Mouse (Mus musculus) forebrain, embryonic 12.5 days (tissue): Measurements from ENCODE around the gene Mief1. TPM values are rescaled to one million over a fixed set of nuclear protein-coding genes. Genes with fewer than 3 reads are reported as not detected.

Source experiments
- ATAC-seq: fragments of 200-750 bp; cut with Nextera tagmentation; 2 replicates; pipeline ENCODE4 v1.8.0; 2017; ENCODE audit warnings: moderate TSS enrichment; ENCODE audit not compliant: low FRiP score
- H3K27ac ChIP-seq: fragments of 300-500 bp; sonication (generic); 2 replicates; pipeline ENCODE4 v1.5.1; 2016; ENCODE audit warnings: mild to moderate bottlenecking
- H3K27me3 ChIP-seq: fragments of 300-500 bp; sonication (generic); 2 replicates; pipeline ENCODE4 v1.6.1; 2016; ENCODE audit warnings: mild to moderate bottlenecking
- H3K36me3 ChIP-seq: fragments of 300-500 bp; sonication (generic); replicated peaks from 2 replicates; pipeline ENCODE4 v1.6.1; 2016; ENCODE audit warnings: mild to moderate bottlenecking
- H3K4me1 ChIP-seq: fragments of 300-500 bp; sonication (generic); 2 replicates; pipeline ENCODE4 v1.6.1; 2016
- H3K4me2 ChIP-seq: fragments of 300-500 bp; sonication (generic); 2 replicates; pipeline ENCODE4 v1.6.1; 2016; ENCODE audit warnings: mild to moderate bottlenecking, moderate library complexity
- H3K4me3 ChIP-seq: fragments of 300-500 bp; sonication (generic); replicated peaks from 2 replicates; pipeline ENCODE4 v1.5.1; 2016; ENCODE audit warnings: mild to moderate bottlenecking
- H3K9ac ChIP-seq: fragments of 300-500 bp; sonication (generic); 2 replicates; pipeline ENCODE4 v1.6.1; 2016; ENCODE audit warnings: mild to moderate bottlenecking
- H3K9me3 ChIP-seq: fragments of 300-500 bp; sonication (generic); 2 replicates; pipeline ENCODE4 v1.6.1; 2016
- WGBS: fragments of 180-500 bp; shearing (Covaris S2); methylation state at CpG from one replicate; pipeline ENCODE4 v1.1.7; 2016; 5-methylcytosine and 5-hydroxymethylcytosine counted together
- polyA plus RNA-seq: library from polyadenylated mRNA; unstranded; fragments of >200 nt; fragmentation: Nextera tagmentation; extraction: Ambion mirVana; gene quantifications from 2 replicates; pipeline ENCODE4 v1.2.1, GENCODE M21; 2016

The Mief1 gene
- polyA plus RNA-seq, 1 experiment from 2014 or later: 38.6 TPM

DNA sequence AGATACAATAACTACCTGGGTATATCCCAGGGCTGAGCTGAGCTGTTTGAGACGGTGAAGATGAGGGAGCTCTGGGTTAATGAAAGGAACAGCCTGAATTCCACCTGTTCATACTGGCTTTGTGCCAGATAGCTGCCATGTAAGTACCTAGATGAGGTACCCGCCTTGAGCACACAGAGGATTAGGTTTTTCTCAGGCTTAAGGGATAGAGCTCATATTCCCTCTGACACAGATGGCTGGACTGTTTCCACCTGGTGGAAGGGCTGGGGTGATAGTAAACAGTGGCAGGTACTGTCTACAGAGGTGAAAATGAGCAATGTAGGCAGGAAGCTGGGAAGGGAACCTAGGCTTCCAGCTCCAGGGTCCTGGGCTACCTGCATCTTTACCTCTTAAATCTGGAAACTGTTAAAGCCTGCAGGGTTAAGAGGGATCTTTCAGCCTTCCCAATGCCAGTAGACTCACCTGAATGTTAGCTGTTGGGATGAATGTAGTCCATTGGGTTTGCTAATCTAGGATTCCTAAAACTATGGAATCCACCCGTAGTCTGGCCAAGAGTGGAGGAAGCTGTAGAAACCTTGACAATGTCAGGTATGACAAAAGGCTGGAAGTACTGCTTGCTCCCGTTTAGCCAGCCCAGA is 23.9 kb downstream of the Mief1 start:
- H3K27ac ChIP-seq: peak overlapping the region; percentile 98
- no peaks in the 10 kb centered on the region for H3K9me3 ChIP-seq
- peaks cover 51% of the 10 kb centered on the region for H3K36me3 ChIP-seq
- 0 out of 2 replicates have a peak overlapping the region, but pooled peaks have one; percentile 100 for H3K4me3 ChIP-seq
- WGBS: 30% methylated on average over 4 of the region's 4 CpGs
- H3K4me2 ChIP-seq: peak overlapping the region; percentile 93
- 0 out of 2 replicates have a peak overlapping the region, but pooled peaks have one; percentile 21 for H3K9ac ChIP-seq
- no peaks in the 10 kb centered on the region for H3K27me3 ChIP-seq
- H3K4me1 ChIP-seq: peaks cover 36% of the 10 kb centered on the region
- no peak for ATAC-seq

GRCm38 (mm10) chr15:80258240-80259170 is 24.7 kb downstream of the Mief1 start:
- peaks cover 43% of the 10 kb centered on the region for H3K4me1 ChIP-seq
- H3K36me3 ChIP-seq: peaks cover 51% of the 10 kb centered on the region
- 0 out of 2 replicates have a peak overlapping the region, but pooled peaks have one; percentile 21 for H3K9ac ChIP-seq
- H3K4me3 ChIP-seq: no peak overlapping the region
- ATAC-seq: no peak
- 66% methylated on average over 11 of the region's 11 CpGs for WGBS
- no peaks in the 10 kb centered on the region for H3K9me3 ChIP-seq
- peak overlapping the region; percentile 93 for H3K4me2 ChIP-seq
- peak overlapping the region; percentile 98 for H3K27ac ChIP-seq
- H3K27me3 ChIP-seq: no peaks in the 10 kb centered on the region

- no peak for ATAC-seq
- WGBS: 63% methylated on average over 8 of the region's 8 CpGs
- H3K4me3 ChIP-seq: no peak overlapping the region
- H3K4me1 ChIP-seq: peaks cover 37% of the 10 kb centered on the region
- peaks cover 51% of the 10 kb centered on the region for H3K36me3 ChIP-seq
- H3K9ac ChIP-seq: no peak overlapping the region
- 0 out of 2 replicates have a peak overlapping the region, but pooled peaks have one; percentile 98 for H3K27ac ChIP-seq
- H3K4me2 ChIP-seq: no peak overlapping the region
- H3K9me3 ChIP-seq: no peaks in the 10 kb centered on the region
- H3K27me3 ChIP-seq: no peaks in the 10 kb centered on the region
Measured at GRCm38 (mm10) chr15:80259406-80260045, 25.7 kb downstream of the Mief1 start.

GRCm38 (mm10) chr15:80260677-80261076 is 26.9 kb downstream of the Mief1 start:
- peaks cover 51% of the 10 kb centered on the region for H3K36me3 ChIP-seq
- no peak overlapping the region for H3K27ac ChIP-seq
- H3K4me3 ChIP-seq: no peak overlapping the region
- peaks cover 38% of the 10 kb centered on the region for H3K4me1 ChIP-seq
- no peak for ATAC-seq
- H3K4me2 ChIP-seq: no peak overlapping the region
- H3K9ac ChIP-seq: no peak overlapping the region
- H3K27me3 ChIP-seq: no peaks in the 10 kb centered on the region
- H3K9me3 ChIP-seq: no peaks in the 10 kb centered on the region
- 18% methylated on average over 3 of the region's 3 CpGs for WGBS

- Histone ChIP-seq H3K9ac (no peak overlapping the region), H3K9me3 (no peaks in the 10 kb centered on the region), H3K36me3 (peaks cover 51% of the 10 kb centered on the region), H3K4me2 (no peak overlapping the region), H3K27ac (no peak overlapping the region), H3K27me3 (no peaks in the 10 kb centered on the region), H3K4me3 (no peak overlapping the region), H3K4me1 (peaks cover 38% of the 10 kb centered on the region)
- WGBS: 86% methylated on average over 7 of the region's 7 CpGs
- ATAC-seq: no peak
Measured at GRCm38 (mm10) chr15:80261100-80261499, 27.3 kb downstream of the Mief1 start.

GRCm38 (mm10) chr15:80263610-80264575 is 30.1 kb downstream of the Mief1 start, which contains the start of gene Rps19bp1:
TSS of gene Rps19bp1 (minus strand) at chr15:80264315.
- peak; percentile 90 for ATAC-seq

GRCm38 (mm10) chr15:80266281-80266680 is 32.5 kb downstream of the Mief1 start:
- Histone ChIP-seq H3K4me1 (peaks cover 18% of the 10 kb centered on the region), H3K36me3 (0 out of 2 replicates have a peak, but pooled peaks cover 3% of the 10 kb centered on the region), H3K27me3 (peaks cover 7% of the 10 kb centered on the region; the same call in 1 of the 2 replicates), H3K9ac (no peak overlapping the region), H3K27ac (no peak overlapping the region), H3K4me2 (no peak overlapping the region), H3K4me3 (no peak overlapping the region), H3K9me3 (peaks cover 12% of the 10 kb centered on the region; the same call in 1 of the 2 replicates)
- ATAC-seq: 0 out of 2 replicates have a peak, but pooled peaks have one; percentile 36
- 0% methylated on average over 2 of the region's 2 CpGs for WGBS

More at GRCm38 (mm10) chr15:80263610-80264575, 30.1 kb downstream of the Mief1 start, which contains the start of gene Rps19bp1:
- WGBS: 2% methylated on average over 64 of the region's 66 CpGs
- Histone ChIP-seq H3K4me2 (peak within 1 kb of the TSS; percentile 68), H3K27ac (peak within 1 kb of the TSS; percentile 69), H3K9me3 (no peaks in the 10 kb centered on the region), H3K27me3 (0 out of 2 replicates have a peak, but pooled peaks cover 4% of the 10 kb centered on the region), H3K9ac (peak within 1 kb of the TSS; percentile 80), H3K4me1 (peaks cover 18% of the 10 kb centered on the region), H3K36me3 (peaks cover 24% of the 10 kb centered on the region), H3K4me3 (peak within 1 kb of the TSS; percentile 94)

DNA sequence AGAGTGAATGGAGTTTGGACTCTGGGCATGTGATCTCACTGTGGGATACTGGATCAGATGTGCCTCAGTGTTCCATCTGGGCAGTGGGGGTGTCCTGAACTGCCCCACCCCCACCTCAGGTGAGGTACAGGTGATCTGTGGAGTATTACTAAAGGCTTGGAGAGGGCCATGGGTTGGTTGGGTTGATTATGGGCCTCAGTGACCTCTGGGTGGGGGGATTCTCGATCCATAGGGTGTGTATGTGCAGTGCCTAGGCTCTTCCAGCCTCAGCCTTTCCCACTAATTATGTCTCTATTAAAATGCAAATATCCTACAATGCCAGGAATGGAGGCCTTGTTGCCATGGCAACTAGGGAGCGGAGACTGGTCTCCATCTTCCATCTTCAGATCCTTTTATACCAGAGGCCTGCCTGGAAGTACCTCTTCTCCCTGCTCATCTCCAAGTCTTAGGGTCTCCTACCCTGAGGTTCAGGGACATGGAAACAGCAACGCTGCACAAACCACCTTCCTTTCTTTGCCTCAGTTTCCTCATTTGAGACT is 38.1 kb downstream of the Mief1 start:
- Histone ChIP-seq H3K36me3 (no peaks in the 10 kb centered on the region), H3K4me2 (no peak overlapping the region), H3K9ac (no peak overlapping the region), H3K27me3 (peaks cover 24% of the 10 kb centered on the region; the same call in 1 of the 2 replicates), H3K4me1 (peaks cover 6% of the 10 kb centered on the region), H3K4me3 (no peak overlapping the region), H3K27ac (no peak overlapping the region), H3K9me3 (peaks cover 12% of the 10 kb centered on the region; the same call in 1 of the 2 replicates)
- peak; percentile 55; the same call in 1 of the 2 replicates for ATAC-seq
- WGBS: 52% methylated on average over 3 of the region's 3 CpGs

DNA sequence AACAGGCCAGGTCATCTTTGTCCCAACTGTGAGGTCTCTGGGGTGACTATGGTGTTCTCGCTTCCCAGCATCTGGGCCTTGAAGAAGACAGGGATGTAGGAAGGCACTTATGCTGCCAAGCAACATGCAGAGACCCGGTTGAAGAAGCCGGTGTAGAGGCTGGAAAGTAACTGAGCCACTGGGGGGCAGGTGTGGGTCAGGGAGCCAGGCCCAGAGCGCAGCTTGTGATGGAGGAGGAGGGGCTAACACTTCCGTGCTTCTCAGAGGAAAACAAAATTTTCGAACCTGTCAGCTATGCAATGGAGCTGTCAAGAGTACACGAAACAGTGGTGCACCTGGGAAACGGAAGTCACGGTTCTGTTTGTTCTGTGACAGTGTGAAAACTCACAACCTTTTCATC is 43.3 kb downstream of the Mief1 start:
- Histone ChIP-seq H3K4me3 (no peak overlapping the region), H3K27me3 (peaks cover 44% of the 10 kb centered on the region), H3K9me3 (no peaks in the 10 kb centered on the region), H3K4me2 (no peak overlapping the region), H3K27ac (no peak overlapping the region), H3K36me3 (no peaks in the 10 kb centered on the region), H3K4me1 (peaks cover 15% of the 10 kb centered on the region), H3K9ac (no peak overlapping the region)
- ATAC-seq: no peak
- WGBS: 45% methylated on average over 9 of the region's 9 CpGs

GRCm38 (mm10) chr15:80277625-80278024 is 43.8 kb downstream of the Mief1 start:
- H3K9me3 ChIP-seq: no peaks in the 10 kb centered on the region
- peaks cover 49% of the 10 kb centered on the region for H3K27me3 ChIP-seq
- no peak overlapping the region for H3K9ac ChIP-seq
- peaks cover 13% of the 10 kb centered on the region for H3K4me1 ChIP-seq
- no peaks in the 10 kb centered on the region for H3K36me3 ChIP-seq
- H3K4me3 ChIP-seq: no peak overlapping the region
- no peak for ATAC-seq
- no peak overlapping the region for H3K27ac ChIP-seq
- H3K4me2 ChIP-seq: no peak overlapping the region
- 2% methylated on average over 6 of the region's 6 CpGs for WGBS
